Comparison of ENCODE assay signal across 8 mouse cellular contexts in the genomic region with DNA sequence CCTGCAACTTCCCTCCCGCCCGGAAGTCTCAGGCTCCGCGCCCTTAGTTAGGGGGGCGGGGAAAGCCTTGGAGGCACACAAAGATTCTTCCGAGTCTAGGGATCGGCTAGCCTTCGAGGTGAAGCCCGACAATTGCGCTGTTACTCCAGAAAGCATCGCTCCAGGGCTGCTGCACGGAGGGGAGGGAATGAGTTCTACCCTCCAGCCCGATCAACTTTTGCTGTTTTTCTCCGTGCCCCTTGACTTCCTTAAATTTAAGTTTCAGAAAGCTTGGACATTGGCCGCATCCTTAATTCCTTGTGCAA. TPM values are rescaled to one million over a fixed set of nuclear protein-coding genes. Genes with fewer than 3 reads are reported as not detected.
DNase-seq lines count a peak whose midpoint lies in the region; ATAC-seq and TF ChIP-seq lines count a peak whose summit lies in the region.

No protein-coding gene starts in this region.

- peak overlapping the region; percentile 84 for H3K4me2 ChIP-seq in heart, embryonic 15.5 days

- peaks cover 36% of the 10 kb centered on the region for H3K4me1 ChIP-seq in heart, embryonic 15.5 days (replicated peaks)
- peaks cover 53% of the 10 kb centered on the region for H3K4me1 ChIP-seq in G1E (ENCODE audit: insufficient read depth, low read depth, low read length)
- peaks cover 38% of the 10 kb centered on the region for H3K4me1 ChIP-seq in hindbrain, embryonic 10.5 days (replicated peaks)
- peaks cover 44% of the 10 kb centered on the region for H3K4me1 ChIP-seq in midbrain, embryonic 10.5 days

- no peak for TF ChIP-seq CTCF in G1E (IDR thresholded peaks at IDR 0.05; ENCODE audit: low read depth, low read length)

- ATAC-seq in heart, embryonic 15.5 days (replicated peaks; ENCODE audit: insufficient number of reproducible peaks, insufficient read depth, low FRiP score, low read depth), result no peak
- no peak for ATAC-seq in G1E (ENCODE audit: extremely low read depth, insufficient number of reproducible peaks, low FRiP score, poor library complexity, severe bottlenecking)

- intact Hi-C loops in heart, postnatal 25 days (cut with DNase I), result loop anchor here (5.0 kb wide), 1 partner anchor 141 kb away; no protein-coding TSS in a partner anchor

- H3K4me3 ChIP-seq in heart, embryonic 15.5 days, result peak overlapping the region; percentile 92
- peak overlapping the region; percentile 96 for H3K4me3 ChIP-seq in G1E (ENCODE audit: low read depth, low read length)
- H3K4me3 ChIP-seq in hindbrain, embryonic 10.5 days, result peak overlapping the region; percentile 92
- H3K4me3 ChIP-seq in midbrain, embryonic 10.5 days, result peak overlapping the region; percentile 95

- DNase-seq in heart, postnatal 25 days (ENCODE audit: low spot score), result no peak
- DNase-seq in G1E (ENCODE audit: low spot score), result no peak
- no peak for DNase-seq in hindbrain, embryonic 10.5 days (ENCODE audit: low spot score)
- DNase-seq in midbrain, embryonic 10.5 days (ENCODE audit: low spot score), result no peak
- DNase-seq in cerebellum, postnatal 14 days, result no peak
- DNase-seq in MN1 (ENCODE audit: low spot score), result no peak
- DNase-seq in gastrocnemius, postnatal 4 days (ENCODE audit: low spot score in 2 of 2), result no peak

- peak overlapping the region; percentile 100 for H3K27ac ChIP-seq in heart, embryonic 15.5 days
- peak overlapping the region; percentile 93 for H3K27ac ChIP-seq in hindbrain, embryonic 10.5 days
- H3K27ac ChIP-seq in midbrain, embryonic 10.5 days (replicated peaks), result peak overlapping the region; percentile 95

- H3K9ac ChIP-seq in heart, embryonic 15.5 days, result peak overlapping the region; percentile 67

- no peaks in the 10 kb centered on the region for H3K27me3 ChIP-seq in heart, embryonic 15.5 days
- H3K27me3 ChIP-seq in G1E (ENCODE audit: insufficient read depth, low read length), result no peaks in the 10 kb centered on the region
- no peaks in the 10 kb centered on the region for H3K27me3 ChIP-seq in hindbrain, embryonic 10.5 days (ENCODE audit: insufficient read depth, poor library complexity, severe bottlenecking)
- no peaks in the 10 kb centered on the region for H3K27me3 ChIP-seq in midbrain, embryonic 10.5 days (ENCODE audit: low read depth, poor library complexity, severe bottlenecking)

- WGBS in heart, embryonic 15.5 days, result under 1% methylated on average over 15 of the region's 15 CpGs
- WGBS in hindbrain, embryonic 10.5 days, result under 1% methylated on average over 15 of the region's 15 CpGs
- under 1% methylated on average over 15 of the region's 15 CpGs for WGBS in midbrain, embryonic 10.5 days

- no peaks in the 10 kb centered on the region for H3K36me3 ChIP-seq in heart, embryonic 15.5 days
- H3K36me3 ChIP-seq in G1E (replicated peaks), result peaks cover 14% of the 10 kb centered on the region
- no peaks in the 10 kb centered on the region for H3K36me3 ChIP-seq in hindbrain, embryonic 10.5 days
- 0 out of 2 replicates have a peak, but pooled peaks cover under 1% of the 10 kb centered on the region for H3K36me3 ChIP-seq in midbrain, embryonic 10.5 days

- no peaks in the 10 kb centered on the region for H3K9me3 ChIP-seq in heart, embryonic 15.5 days (replicated peaks)
- H3K9me3 ChIP-seq in G1E (replicated peaks), result no peaks in the 10 kb centered on the region
- H3K9me3 ChIP-seq in hindbrain, embryonic 10.5 days, result no peaks in the 10 kb centered on the region
- H3K9me3 ChIP-seq in midbrain, embryonic 10.5 days (replicated peaks), result no peaks in the 10 kb centered on the region

RNA-seq across cellular contexts. Expression of gene Sin3a, which starts 1.9 kb away (rescaled TPM):
- 15.7 and 24.4 TPM in 2 replicates for polyA plus RNA-seq in heart, embryonic 15.5 days (2015; fragmentation: Nextera tagmentation; extraction: Ambion mirVana)
- total RNA-seq in heart, postnatal 25 days (2021), result 10 to 100 TPM; 27.0 to 31.7 TPM
- total RNA-seq in G1E (2014; fragmentation: Nextera tagmentation) (78.5 and 116 TPM in 2 replicates), G1E (2017) (45.0 and 46.1 TPM in 2 replicates)
- 15.4 and 24.1 TPM in 2 replicates for polyA plus RNA-seq in G1E (2012)
- polyA plus RNA-seq in hindbrain, embryonic 10.5 days (2016; fragmentation: Nextera tagmentation; extraction: Ambion mirVana), result 46.7 and 51.0 TPM in 2 replicates
- 51.6 and 56.7 TPM in 2 replicates for polyA plus RNA-seq in midbrain, embryonic 10.5 days (2016; fragmentation: Nextera tagmentation; extraction: Ambion mirVana)
- 10 to 100 TPM; 37.6 to 39.4 TPM for total RNA-seq in gastrocnemius, postnatal 4 days (2021)

RNA-seq across cellular contexts. Expression of gene Man2c1, which starts 56.7 kb away (rescaled TPM):
- polyA plus RNA-seq in heart, embryonic 15.5 days (2015; fragmentation: Nextera tagmentation; extraction: Ambion mirVana), result 45.6 and 65.5 TPM in 2 replicates
- total RNA-seq in heart, postnatal 25 days (2021), result 10 to 100 TPM; 43.7 to 46.0 TPM
- total RNA-seq in G1E (2014; fragmentation: Nextera tagmentation) (66.7 and 68.5 TPM in 2 replicates), G1E (2017) (56.3 and 68.6 TPM in 2 replicates)
- polyA plus RNA-seq in G1E (2012), result 106 and 122 TPM in 2 replicates
- 58.7 and 62.5 TPM in 2 replicates for polyA plus RNA-seq in hindbrain, embryonic 10.5 days (2016; fragmentation: Nextera tagmentation; extraction: Ambion mirVana)
- 61.1 and 69.7 TPM in 2 replicates for polyA plus RNA-seq in midbrain, embryonic 10.5 days (2016; fragmentation: Nextera tagmentation; extraction: Ambion mirVana)
- total RNA-seq in gastrocnemius, postnatal 4 days (2021), result 10 to 100 TPM; 67.1 to 81.6 TPM
